Mouse (Mus musculus): ENCODE measurements around the gene Kin.
A peak's percentile ranks its signal among the peaks of the same experiment; 100 is the strongest.

Kin gene

GRCm38 (mm10) chr2:10080310-10081010, at the start of gene Kin, which contains the start of gene Atp5c1:
Gene Kin (plus strand): TSS chr2:10080593.
Gene Atp5c1 (minus strand): TSS chr2:10080510.
- DNase-seq (ENCODE audit: low spot score), result peak; percentile 96

GRCm38 (mm10) chr2:10033684-10034083, 46.7 kb upstream of the Kin start:
- no peak for DNase-seq (ENCODE audit: low spot score)

- DNase-seq (ENCODE audit: low spot score), result no peak
These were observed 45.4 kb upstream of the Kin start for GRCm38 (mm10) chr2:10034976-10035375.

- DNase-seq (ENCODE audit: low spot score), result peak; percentile 37
These were observed 32.5 kb upstream of the Kin start for GRCm38 (mm10) chr2:10047758-10048436.

- peak; percentile 93 for DNase-seq (ENCODE audit: low spot score)
These were observed 31.9 kb upstream of the Kin start, which contains the start of gene Taf3 for GRCm38 (mm10) chr2:10048461-10048860. Gene Taf3 (minus strand): TSS chr2:10048596.

- peak; percentile 47 for DNase-seq (ENCODE audit: low spot score)
These were observed 30.9 kb upstream of the Kin start for GRCm38 (mm10) chr2:10049456-10049855.

GRCm38 (mm10) chr2:10050878-10051277, 29.5 kb upstream of the Kin start:
- no peak for DNase-seq (ENCODE audit: low spot score)

GRCm38 (mm10) chr2:10051996-10052395, 28.4 kb upstream of the Kin start:
- peak; percentile 51 for DNase-seq (ENCODE audit: low spot score)

GRCm38 (mm10) chr2:10058836-10059235, 21.6 kb upstream of the Kin start:
- no peak for DNase-seq (ENCODE audit: low spot score)

- no peak for DNase-seq (ENCODE audit: low spot score)
These were observed 8.6 kb upstream of the Kin start for GRCm38 (mm10) chr2:10071751-10072150.

GRCm38 (mm10) chr2:10074470-10074869, 5.9 kb upstream of the Kin start:
- DNase-seq (ENCODE audit: low spot score), result no peak

GRCm38 (mm10) chr2:10076675-10077074, 3.7 kb upstream of the Kin start:
- DNase-seq (ENCODE audit: low spot score), result peak; percentile 30

GRCm38 (mm10) chr2:10079745-10080309, 566 bp upstream of the Kin start:
- DNase-seq (ENCODE audit: low spot score), result peak; percentile 61

- DNase-seq (ENCODE audit: low spot score), result peak; percentile 57
These were observed 1.2 kb downstream of the Kin start for GRCm38 (mm10) chr2:10081453-10082080.

GRCm38 (mm10) chr2:10082737-10083136, 2.3 kb downstream of the Kin start:
- DNase-seq (ENCODE audit: low spot score), result no peak

GRCm38 (mm10) chr2:10087256-10087850, 7.0 kb downstream of the Kin start:
- DNase-seq (ENCODE audit: low spot score), result peak; percentile 30

- no peak for DNase-seq (ENCODE audit: low spot score)
These were observed 14.1 kb downstream of the Kin start for GRCm38 (mm10) chr2:10094327-10095100.

- DNase-seq (ENCODE audit: low spot score), result peak; percentile 63
These were observed 18.3 kb downstream of the Kin start for GRCm38 (mm10) chr2:10098598-10099215.

- no peak for DNase-seq (ENCODE audit: low spot score)
These were observed 20.1 kb downstream of the Kin start for GRCm38 (mm10) chr2:10100471-10100870.

- DNase-seq (ENCODE audit: low spot score), result peak; percentile 62
These were observed 20.8 kb downstream of the Kin start for GRCm38 (mm10) chr2:10101180-10101579.

Data from adipocyte (in vitro differentiated cells).